In genomic region chr9:65667701-65668100, GRCm38 (mm10) we compare ENCODE assay signal across 8 mouse cellular contexts. TPM values are rescaled to one million over a fixed set of nuclear protein-coding genes. Genes with fewer than 3 reads are reported as not detected.
DNase-seq lines count a peak whose midpoint lies in the region; ATAC-seq and TF ChIP-seq lines count a peak whose summit lies in the region.

Gene Oaz2 (plus strand): TSS chr9:65668001.

- no peaks in the 10 kb centered on the region for H3K9me3 ChIP-seq in lung, embryonic 16.5 days (ENCODE audit: control insufficient read depth, low read length)
- no peaks in the 10 kb centered on the region for H3K9me3 ChIP-seq in embryonic facial prominence, embryonic 14.5 days (ENCODE audit: control insufficient read depth, low read length)
- no peaks in the 10 kb centered on the region; the same call in 1 of the 2 replicates for H3K9me3 ChIP-seq in limb, embryonic 12.5 days

- WGBS in lung, embryonic 16.5 days = 91% methylated on average over 8 of the region's 8 CpGs
- 86% methylated on average over 8 of the region's 8 CpGs for WGBS in embryonic facial prominence, embryonic 14.5 days
- WGBS in limb, embryonic 12.5 days = 94% methylated on average over 8 of the region's 8 CpGs
- 94% methylated on average over 8 of the region's 8 CpGs for WGBS in olfactory bulb, adult 2 months

- no peak within 1 kb of the TSS for H3K27ac ChIP-seq in lung, embryonic 16.5 days (ENCODE audit: low read length)
- H3K27ac ChIP-seq in embryonic facial prominence, embryonic 14.5 days (replicated peaks; ENCODE audit: low read depth, low read length) = no peak within 1 kb of the TSS
- no peak within 1 kb of the TSS for H3K27ac ChIP-seq in limb, embryonic 12.5 days
- H3K27ac ChIP-seq in olfactory bulb, adult 2 months (ENCODE audit: insufficient read depth, low read depth, low read length) = no peak within 1 kb of the TSS

- no peak for TF ChIP-seq POLR2A in olfactory bulb, adult 2 months (IDR thresholded peaks at IDR 0.05; ENCODE audit: insufficient read depth, low read depth, low read length)

- no peak within 1 kb of the TSS for H3K4me3 ChIP-seq in lung, embryonic 16.5 days (ENCODE audit: low read length)
- no peak within 1 kb of the TSS for H3K4me3 ChIP-seq in embryonic facial prominence, embryonic 14.5 days (ENCODE audit: low read depth, low read length)
- no peak within 1 kb of the TSS for H3K4me3 ChIP-seq in limb, embryonic 12.5 days (replicated peaks)
- no peak within 1 kb of the TSS for H3K4me3 ChIP-seq in olfactory bulb, adult 2 months (ENCODE audit: insufficient read depth, low read depth, low read length)

- DNase-seq in lung, postnatal 25 days (ENCODE audit: low spot score) = no peak
- no peak for DNase-seq in embryonic facial prominence, embryonic 14.5 days (ENCODE audit: low spot score)
- DNase-seq in heart, postnatal 14 days = no peak
- no peak for DNase-seq in T-cell, adult 2 months (ENCODE audit: low spot score)
- no peak for DNase-seq in adipocyte (ENCODE audit: low spot score)

- intact Hi-C loops in heart, postnatal 14 days (cut with DNase I) = loop anchor here (2.0 to 10.0 kb wide), 3 partner anchors 13 to 337 kb away; no protein-coding TSS in a partner anchor

- TF ChIP-seq CTCF in olfactory bulb, adult 2 months (IDR thresholded peaks at IDR 0.05; ENCODE audit: insufficient read depth, low read depth, low read length) = no peak

- H3K27me3 ChIP-seq in lung, embryonic 16.5 days (ENCODE audit: control insufficient read depth, insufficient read depth, low read depth, low read length) = no peaks in the 10 kb centered on the region
- H3K27me3 ChIP-seq in embryonic facial prominence, embryonic 14.5 days (replicated peaks; ENCODE audit: control insufficient read depth, insufficient read depth, low read length) = no peaks in the 10 kb centered on the region
- no peaks in the 10 kb centered on the region for H3K27me3 ChIP-seq in limb, embryonic 12.5 days

- no peak within 1 kb of the TSS for H3K4me2 ChIP-seq in lung, embryonic 16.5 days (ENCODE audit: low read depth, low read length)
- H3K4me2 ChIP-seq in embryonic facial prominence, embryonic 14.5 days (ENCODE audit: low read depth, low read length) = no peak within 1 kb of the TSS
- H3K4me2 ChIP-seq in limb, embryonic 12.5 days = no peak within 1 kb of the TSS

- no peak for ATAC-seq in lung, embryonic 16.5 days (ENCODE audit: low read depth)
- no peak for ATAC-seq in embryonic facial prominence, embryonic 14.5 days (ENCODE audit: low read depth)
- ATAC-seq in limb, embryonic 12.5 days (ENCODE audit: insufficient number of reproducible peaks, insufficient read depth, low FRiP score, low TSS enrichment, low read depth) = no peak

- no peak within 1 kb of the TSS for H3K9ac ChIP-seq in lung, embryonic 16.5 days (ENCODE audit: low read length)
- no peak within 1 kb of the TSS for H3K9ac ChIP-seq in embryonic facial prominence, embryonic 14.5 days (ENCODE audit: low read depth, low read length)
- H3K9ac ChIP-seq in limb, embryonic 12.5 days (replicated peaks) = no peak within 1 kb of the TSS

- no peaks in the 10 kb centered on the region; the same call in 1 of the 2 replicates for H3K4me1 ChIP-seq in lung, embryonic 16.5 days (replicated peaks; ENCODE audit: control insufficient read depth, insufficient read depth, low read length)
- no peaks in the 10 kb centered on the region for H3K4me1 ChIP-seq in embryonic facial prominence, embryonic 14.5 days (ENCODE audit: control insufficient read depth, insufficient read depth, low read length)
- peaks cover 5% of the 10 kb centered on the region; the same call in 1 of the 2 replicates for H3K4me1 ChIP-seq in limb, embryonic 12.5 days (replicated peaks)
- no peaks in the 10 kb centered on the region for H3K4me1 ChIP-seq in olfactory bulb, adult 2 months (ENCODE audit: control insufficient read depth, insufficient read depth, low read length)

- no peaks in the 10 kb centered on the region for H3K36me3 ChIP-seq in lung, embryonic 16.5 days (ENCODE audit: control insufficient read depth, insufficient read depth, low read length)
- H3K36me3 ChIP-seq in embryonic facial prominence, embryonic 14.5 days (ENCODE audit: control insufficient read depth, insufficient read depth, low read length) = no peaks in the 10 kb centered on the region
- no peaks in the 10 kb centered on the region for H3K36me3 ChIP-seq in limb, embryonic 12.5 days

RNA-seq across cellular contexts. Expression of gene Oaz2, which starts in this region (rescaled TPM):
- polyA plus RNA-seq in lung, embryonic 16.5 days (2015; fragmentation: Nextera tagmentation; extraction: Ambion mirVana) = 455 and 472 TPM in 2 replicates
- 203 and 214 TPM in 2 replicates for polyA plus RNA-seq in embryonic facial prominence, embryonic 14.5 days (2014; fragmentation: Nextera tagmentation; extraction: Ambion mirVana)
- 100 to 1,000 TPM; 265 to 267 TPM for total RNA-seq in heart, postnatal 14 days (2021)
- 294 and 296 TPM in 2 replicates for polyA plus RNA-seq in limb, embryonic 12.5 days (2016; fragmentation: Nextera tagmentation; extraction: Ambion mirVana)
- polyA plus RNA-seq in olfactory bulb, adult 2 months (2012; ENCODE audit: insufficient read depth, insufficient read length, low replicate concordance, missing spikeins) = not detected in 2 replicates
